Mouse (Mus musculus) limb, embryonic 14.5 days (tissue): ENCODE measurements at regions not wholly inside any gene's neighbourhood (a gene's known extent, or its start where the extent isn't known, plus 50 kb on each side); places are given as distances from the start of the nearest gene placed in this dataset.

Source experiments
- ATAC-seq: fragments of 200-750 bp; cut with Nextera tagmentation; 2 replicates; pipeline ENCODE4 v1.8.0; 2017; ENCODE audit warnings: low read depth, moderate number of reproducible peaks, moderate TSS enrichment; ENCODE audit not compliant: low FRiP score
- DNase-seq: peaks from one replicate; pipeline ENCODE4 v3.0.0-alpha.2; 2015; ENCODE audit warnings: low spot score
- H3K27ac ChIP-seq: fragments of 300-500 bp; sonication (generic); replicated peaks from 2 replicates; pipeline ENCODE4 v1.5.1; 2014; ENCODE audit warnings: low read depth, mild to moderate bottlenecking, low read length, moderate library complexity, mixed read lengths
- H3K27me3 ChIP-seq: fragments of 300-500 bp; sonication (generic); 2 replicates; pipeline ENCODE4 v1.6.1; 2014; ENCODE audit warnings: low read length, mixed read lengths; ENCODE audit not compliant: control insufficient read depth, insufficient read depth
- H3K36me3 ChIP-seq: fragments of 300-500 bp; sonication (generic); 2 replicates; pipeline ENCODE4 v1.6.1; 2014; ENCODE audit warnings: mild to moderate bottlenecking, low read length, moderate library complexity, mixed read lengths; ENCODE audit not compliant: control insufficient read depth, insufficient read depth
- H3K4me1 ChIP-seq: fragments of 300-500 bp; sonication (generic); 2 replicates; pipeline ENCODE4 v1.6.1; 2014; ENCODE audit warnings: antibody characterized with exemption, low read length, mixed read lengths; ENCODE audit not compliant: control insufficient read depth, insufficient read depth
- H3K4me2 ChIP-seq: fragments of 300-500 bp; sonication (generic); replicated peaks from 2 replicates; pipeline ENCODE4 v1.6.1; 2014; ENCODE audit warnings: low read depth, mild to moderate bottlenecking, low read length, moderate library complexity; ENCODE audit not compliant: severe bottlenecking
- H3K4me3 ChIP-seq: fragments of 300-500 bp; sonication (generic); replicated peaks from 2 replicates; pipeline ENCODE4 v1.5.1; 2014; ENCODE audit warnings: low read length
- H3K9ac ChIP-seq: fragments of 300-500 bp; sonication (generic); 2 replicates; pipeline ENCODE4 v1.6.1; 2014; ENCODE audit warnings: mild to moderate bottlenecking, low read depth, low read length, moderate library complexity; ENCODE audit not compliant: severe bottlenecking
- H3K9me3 ChIP-seq: fragments of 300-500 bp; sonication (generic); 2 replicates; pipeline ENCODE4 v1.6.1; 2016; ENCODE audit warnings: low read length; ENCODE audit not compliant: control insufficient read depth
- POLR2A ChIP-seq: fragments of 200-500 bp; IDR thresholded peaks from 2 replicates; pipeline ENCODE4 v1.8.0; 2012; ENCODE audit warnings: inconsistent platforms, mild to moderate bottlenecking, moderate library complexity, borderline replicate concordance; ENCODE audit not compliant: insufficient read depth, insufficient read length; ENCODE audit errors: extremely low read depth
- WGBS: fragments of 180-500 bp; shearing (Covaris S2); extraction: QIAGEN DNeasy Blood & Tissue Kit; methylation state at CpG from one replicate; pipeline ENCODE4 v1.1.7; 2014; 5-methylcytosine and 5-hydroxymethylcytosine counted together

DNA sequence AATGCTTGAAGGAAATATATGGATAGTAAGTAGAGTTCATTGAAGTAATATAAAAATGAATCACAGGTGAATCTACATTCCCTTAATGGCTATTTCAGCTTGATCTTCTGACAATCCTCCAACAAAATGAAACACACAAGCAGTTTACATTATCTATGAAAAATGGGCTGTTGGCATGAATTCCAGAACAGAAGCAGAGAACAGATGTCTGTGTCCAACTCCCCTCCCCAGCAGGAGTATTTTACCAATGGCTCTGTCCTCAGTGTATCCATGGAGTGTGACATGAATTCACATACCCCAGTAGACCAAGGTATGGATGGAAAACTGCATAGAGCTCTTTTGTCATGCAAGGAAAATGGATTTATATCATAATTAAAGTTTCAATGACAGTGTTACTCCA is 370.3 kb upstream of the BC052040 start:
- no peaks in the 10 kb centered on the region for H3K9me3 ChIP-seq
- H3K36me3 ChIP-seq, result no peaks in the 10 kb centered on the region
- H3K4me3 ChIP-seq, result no peak overlapping the region
- H3K9ac ChIP-seq, result no peak overlapping the region
- no peaks in the 10 kb centered on the region for H3K27me3 ChIP-seq
- H3K4me1 ChIP-seq, result peaks cover 8% of the 10 kb centered on the region
- H3K4me2 ChIP-seq, result no peak overlapping the region
- H3K27ac ChIP-seq, result no peak overlapping the region
- no peak for TF ChIP-seq POLR2A
- ATAC-seq (no peak), DNase-seq (no peak)

DNA sequence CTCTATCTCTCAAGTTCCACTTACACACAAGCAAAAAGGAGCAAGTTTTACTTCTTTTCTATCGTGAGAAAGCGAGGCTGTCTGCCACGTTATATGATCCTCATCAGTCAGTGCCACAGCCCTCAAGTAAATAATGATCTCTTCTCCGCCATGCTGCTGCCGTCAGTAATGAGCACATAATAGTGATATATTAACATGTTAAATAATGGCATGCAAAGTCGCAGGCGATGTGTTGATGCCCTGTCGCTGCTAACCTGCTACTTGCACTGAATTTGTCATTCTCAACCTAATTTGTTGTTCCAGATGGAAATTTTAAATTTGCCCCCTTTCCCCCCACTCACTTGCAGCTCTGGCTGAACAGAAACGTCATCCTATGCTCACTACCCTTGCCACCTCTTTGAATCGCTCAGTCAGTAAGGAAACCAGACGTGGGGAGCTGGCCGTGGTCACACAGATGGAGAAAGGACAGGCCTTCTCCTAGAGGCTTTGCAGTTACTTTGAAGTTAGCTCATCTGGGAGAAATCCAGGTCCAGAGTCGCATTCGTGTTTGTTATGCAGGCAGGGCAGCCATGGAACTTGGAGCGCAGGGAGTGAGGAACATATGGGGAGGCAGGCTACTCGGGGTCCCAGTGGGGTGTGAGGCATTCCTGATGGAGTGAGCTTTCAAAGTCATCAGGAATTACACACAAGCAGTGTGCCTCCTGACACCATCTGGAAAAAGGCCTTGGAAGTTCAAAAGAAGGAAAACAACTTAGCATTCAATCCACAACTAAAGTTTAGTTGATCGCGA is 368.1 kb upstream of the BC052040 start:
- Histone ChIP-seq H3K9me3 (no peaks in the 10 kb centered on the region), H3K4me2 (peak overlapping the region; percentile 16), H3K4me1 (peaks cover 8% of the 10 kb centered on the region), H3K36me3 (no peaks in the 10 kb centered on the region), H3K27me3 (no peaks in the 10 kb centered on the region), H3K4me3 (no peak overlapping the region), H3K27ac (no peak overlapping the region), H3K9ac (no peak overlapping the region)
- 11% methylated on average over 18 of the region's 18 CpGs for WGBS
- ATAC-seq, result no peak; the same call in 1 of the 2 replicates
- DNase-seq, result no peak
- no peak for TF ChIP-seq POLR2A

DNA sequence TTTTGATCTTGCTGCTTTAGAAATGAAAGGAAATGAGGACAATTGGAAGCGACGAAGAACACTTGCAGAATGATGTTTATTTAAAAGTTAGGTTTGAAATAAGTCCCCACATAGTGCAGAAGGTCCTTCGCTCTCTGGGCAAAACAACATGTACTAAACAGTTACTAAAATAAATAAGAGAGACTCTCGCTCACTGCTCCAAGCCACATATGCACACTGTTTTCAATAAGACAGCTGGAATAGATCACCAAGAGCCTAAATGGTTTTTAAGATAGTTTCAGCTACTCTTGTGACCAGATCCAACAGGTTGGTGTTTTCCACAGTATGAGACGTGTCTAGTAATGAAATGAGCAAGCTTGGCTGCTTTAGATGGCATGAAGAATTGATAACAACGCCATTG is 367.2 kb upstream of the BC052040 start:
- peak; percentile 13 for DNase-seq
- ATAC-seq, result no peak
- TF ChIP-seq POLR2A, result no peak
- no peaks in the 10 kb centered on the region for H3K27me3 ChIP-seq
- 61% methylated on average over 6 of the region's 6 CpGs for WGBS
- H3K27ac ChIP-seq, result no peak overlapping the region
- no peaks in the 10 kb centered on the region for H3K36me3 ChIP-seq
- H3K4me1 ChIP-seq, result peaks cover 8% of the 10 kb centered on the region
- H3K4me2 ChIP-seq, result no peak overlapping the region
- H3K4me3 ChIP-seq, result no peak overlapping the region
- H3K9ac ChIP-seq, result no peak overlapping the region
- H3K9me3 ChIP-seq, result no peaks in the 10 kb centered on the region

DNA sequence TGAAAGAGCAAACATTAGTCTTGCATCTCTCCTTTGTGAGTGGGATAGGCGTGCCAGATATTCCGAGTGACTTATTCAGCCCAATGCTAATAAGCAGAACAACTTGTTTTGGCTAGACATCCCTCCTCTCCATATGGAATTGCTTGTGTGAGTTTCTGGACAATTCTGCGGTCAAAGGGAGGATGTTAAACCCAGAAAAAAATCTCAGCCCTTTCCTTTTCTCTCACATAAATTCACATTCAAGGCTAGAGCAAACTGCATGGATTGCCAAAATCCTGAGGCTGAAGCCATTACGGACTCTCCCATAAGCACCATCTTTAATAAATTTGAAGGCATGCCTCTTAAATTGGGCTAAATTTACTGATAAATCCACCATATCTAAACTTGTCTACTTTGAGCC is 351.5 kb upstream of the BC052040 start:
- ATAC-seq (no peak), DNase-seq (no peak)
- H3K9ac ChIP-seq, result no peak overlapping the region
- H3K27ac ChIP-seq, result no peak overlapping the region
- H3K4me2 ChIP-seq, result no peak overlapping the region
- H3K4me1 ChIP-seq, result no peaks in the 10 kb centered on the region
- no peak overlapping the region for H3K4me3 ChIP-seq
- H3K27me3 ChIP-seq, result no peaks in the 10 kb centered on the region
- TF ChIP-seq POLR2A, result no peak
- H3K9me3 ChIP-seq, result no peaks in the 10 kb centered on the region
- H3K36me3 ChIP-seq, result no peaks in the 10 kb centered on the region
- 86% methylated on average over 4 of the region's 4 CpGs for WGBS

DNA sequence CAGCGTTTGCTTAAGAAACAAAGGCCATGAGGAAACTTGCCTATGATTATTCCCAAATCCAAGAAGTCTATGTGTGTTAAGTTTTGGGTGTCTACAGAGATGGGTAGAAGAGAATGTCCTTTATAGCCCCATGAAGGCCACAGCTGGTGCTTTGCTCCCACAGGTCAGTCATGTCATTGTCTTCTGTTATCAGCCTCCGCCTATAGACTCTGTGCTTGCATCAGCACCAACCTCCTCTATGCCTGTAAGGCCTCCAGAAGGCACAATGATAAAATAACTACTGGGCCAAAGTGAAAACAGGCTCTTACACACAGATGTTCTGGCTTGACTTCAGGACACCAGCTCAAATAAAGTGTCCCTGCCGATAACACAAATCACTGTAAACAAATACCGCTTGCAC is 333.8 kb upstream of the BC052040 start:
- Histone ChIP-seq H3K36me3 (no peaks in the 10 kb centered on the region), H3K4me3 (no peak overlapping the region), H3K9ac (no peak overlapping the region), H3K27me3 (no peaks in the 10 kb centered on the region), H3K27ac (no peak overlapping the region), H3K9me3 (no peaks in the 10 kb centered on the region), H3K4me2 (no peak overlapping the region), H3K4me1 (no peaks in the 10 kb centered on the region)
- no peak for ATAC-seq
- no peak for DNase-seq
- WGBS, result 80% methylated on average over 4 of the region's 4 CpGs
- no peak for TF ChIP-seq POLR2A
